Mouse (Mus musculus): ENCODE measurements around the gene Imp3.

The Imp3 gene

DNA sequence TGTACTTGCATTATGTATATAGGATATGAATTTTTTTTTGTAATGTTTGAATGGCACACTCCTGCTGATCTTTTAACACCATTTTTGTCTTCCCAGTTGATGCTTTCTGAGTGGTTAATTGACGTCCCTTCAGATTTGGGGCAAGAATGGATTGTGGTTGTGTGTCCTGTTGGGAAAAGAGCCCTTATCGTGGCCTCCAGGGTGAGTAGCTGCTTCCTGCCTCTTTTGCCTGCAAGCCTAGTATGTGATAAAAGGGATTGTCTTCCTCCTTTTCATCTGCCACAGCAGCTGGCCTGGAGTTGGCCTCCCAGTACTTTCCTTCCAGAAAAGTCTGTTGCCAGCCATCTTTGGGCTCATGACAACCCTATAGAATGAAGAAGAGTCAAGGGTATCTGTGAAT is 32.9 kb downstream of the Imp3 start:
- no peak for DNase-seq (ENCODE audit: low read depth)

DNA sequence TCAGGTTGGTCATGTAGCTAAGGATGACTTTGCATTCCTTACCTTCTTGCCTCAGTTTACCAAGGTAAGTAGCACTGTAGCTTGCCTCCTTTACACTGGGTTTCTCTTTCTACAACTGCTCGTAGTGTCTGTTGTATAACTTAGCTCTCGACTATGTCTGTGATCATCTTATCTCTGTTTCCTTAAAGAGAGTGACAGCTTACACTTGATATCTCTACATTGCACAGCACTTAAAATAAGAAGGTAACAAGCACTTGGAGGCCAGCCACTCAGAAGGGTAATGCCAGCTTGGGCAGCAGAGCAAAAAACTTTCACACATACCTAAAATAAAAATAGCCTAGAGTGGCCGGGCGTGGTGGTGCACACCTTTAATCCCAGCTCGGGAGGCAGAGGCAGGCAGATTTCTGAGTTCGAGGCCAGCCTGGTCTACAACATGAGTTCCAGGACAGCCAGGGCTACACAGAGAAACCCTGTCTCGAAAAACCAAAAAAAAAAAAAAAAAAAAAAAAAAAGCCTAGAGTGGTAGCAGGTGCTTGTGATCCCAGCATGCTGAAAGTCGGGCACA is 36.8 kb downstream of the Imp3 start:
- no peak for DNase-seq (ENCODE audit: low read depth)

DNA sequence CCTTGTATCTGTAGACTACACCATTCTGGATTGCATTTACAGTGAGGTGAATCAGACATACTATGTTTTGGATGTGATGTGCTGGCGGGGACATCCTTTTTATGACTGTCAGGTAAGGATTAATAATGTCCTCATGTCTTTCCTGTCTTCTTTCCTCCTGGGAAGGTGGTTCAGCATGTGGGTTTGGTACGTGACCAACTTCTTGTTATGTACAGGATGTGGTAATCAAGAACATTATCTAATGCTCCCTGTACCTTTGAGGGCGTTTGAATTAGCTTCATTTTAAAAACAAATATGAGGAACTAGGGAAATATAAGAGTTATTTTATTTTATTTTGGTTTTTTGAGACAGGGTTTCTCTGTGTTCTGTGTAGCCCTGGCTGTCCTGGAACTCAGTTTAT is 37.9 kb downstream of the Imp3 start:
- DNase-seq (ENCODE audit: low read depth): no peak

- DNase-seq (ENCODE audit: low read depth): no peak
These were observed 42.9 kb downstream of the Imp3 start for GRCm38 (mm10) chr9:56980186-56980585.

GRCm38 (mm10) chr9:56981502-56981901 is 44.2 kb downstream of the Imp3 start:
- DNase-seq (ENCODE audit: low read depth): no peak
